Mouse (Mus musculus): ENCODE data around the gene Chchd10. TPM values are rescaled to one million over a fixed set of nuclear protein-coding genes. Genes with fewer than 3 reads are reported as not detected.

The Chchd10 gene
- polyA plus RNA-seq, 1 experiment from 2014 or later: 101 TPM

- 92% methylated on average over 10 of the region's 10 CpGs for WGBS
- no peak for ATAC-seq (ENCODE audit: insufficient read depth, low FRiP score, low read depth)
These were observed 40.9 kb downstream of the Chchd10 start for GRCm38 (mm10) chr10:75973846-75974245.

GRCm38 (mm10) chr10:75975216-75975615 is 42.3 kb downstream of the Chchd10 start:
- Histone ChIP-seq H3K4me1 (no peaks in the 10 kb centered on the region), H3K4me3 (replicated peaks) (no peak overlapping the region)
- no peak for ATAC-seq (ENCODE audit: insufficient read depth, low FRiP score, low read depth)

More at GRCm38 (mm10) chr10:75973846-75974245, 40.9 kb downstream of the Chchd10 start:
- Histone ChIP-seq H3K36me3 (no peaks in the 10 kb centered on the region), H3K9ac (no peak overlapping the region), H3K27me3 (replicated peaks) (no peaks in the 10 kb centered on the region), H3K4me2 (no peak overlapping the region), H3K27ac (no peak overlapping the region), H3K4me3 (replicated peaks) (no peak overlapping the region), H3K4me1 (no peaks in the 10 kb centered on the region), H3K9me3 (no peaks in the 10 kb centered on the region)

GRCm38 (mm10) chr10:75978119-75978834 is 45.3 kb downstream of the Chchd10 start:
- H3K9ac ChIP-seq: no peak overlapping the region
- no peaks in the 10 kb centered on the region for H3K9me3 ChIP-seq
- H3K27ac ChIP-seq: no peak overlapping the region
- no peaks in the 10 kb centered on the region for H3K36me3 ChIP-seq
- ATAC-seq (ENCODE audit: insufficient read depth, low FRiP score, low read depth): no peak
- no peak overlapping the region for H3K4me2 ChIP-seq
- H3K27me3 ChIP-seq (replicated peaks): no peaks in the 10 kb centered on the region
- no peak overlapping the region for H3K4me3 ChIP-seq (replicated peaks)
- no peaks in the 10 kb centered on the region for H3K4me1 ChIP-seq
- WGBS: 48% methylated on average over 10 of the region's 10 CpGs

More at GRCm38 (mm10) chr10:75975216-75975615, 42.3 kb downstream of the Chchd10 start:
- Histone ChIP-seq H3K9me3 (no peaks in the 10 kb centered on the region), H3K9ac (no peak overlapping the region), H3K27ac (no peak overlapping the region), H3K36me3 (no peaks in the 10 kb centered on the region), H3K27me3 (replicated peaks) (no peaks in the 10 kb centered on the region), H3K4me2 (no peak overlapping the region)
- 68% methylated on average over 5 of the region's 5 CpGs for WGBS

- H3K9ac ChIP-seq: no peak overlapping the region
- no peaks in the 10 kb centered on the region for H3K36me3 ChIP-seq
- no peak overlapping the region for H3K4me2 ChIP-seq
- no peaks in the 10 kb centered on the region for H3K4me1 ChIP-seq
- 81% methylated on average over 5 of the region's 5 CpGs for WGBS
- no peaks in the 10 kb centered on the region for H3K9me3 ChIP-seq
- H3K4me3 ChIP-seq (replicated peaks): no peak overlapping the region
- no peak overlapping the region for H3K27ac ChIP-seq
- H3K27me3 ChIP-seq (replicated peaks): no peaks in the 10 kb centered on the region
- no peak for ATAC-seq (ENCODE audit: insufficient read depth, low FRiP score, low read depth)
These were observed 45.9 kb downstream of the Chchd10 start for GRCm38 (mm10) chr10:75978835-75979157.

GRCm38 (mm10) chr10:75979432-75979831 is 46.5 kb downstream of the Chchd10 start:
- no peak for ATAC-seq (ENCODE audit: insufficient read depth, low FRiP score, low read depth)
- Histone ChIP-seq H3K27me3 (replicated peaks) (no peaks in the 10 kb centered on the region), H3K36me3 (no peaks in the 10 kb centered on the region), H3K4me2 (no peak overlapping the region), H3K4me3 (replicated peaks) (no peak overlapping the region), H3K9ac (no peak overlapping the region), H3K4me1 (no peaks in the 10 kb centered on the region), H3K27ac (no peak overlapping the region), H3K9me3 (no peaks in the 10 kb centered on the region)
- 84% methylated on average over 3 of the region's 3 CpGs for WGBS

Other genes with a start within 250 kb of the Chchd10 start
- gene Cabin1, start 168.8 kb upstream of the Chchd10 start, polyA plus RNA-seq (2015; fragmentation: Nextera tagmentation; extraction: Ambion mirVana): 33.6 and 35.8 TPM in 2 replicates
- gene Ddt, start 159.7 kb upstream of the Chchd10 start, polyA plus RNA-seq (2015; fragmentation: Nextera tagmentation; extraction: Ambion mirVana): 70.1 and 84.3 TPM in 2 replicates
- gene Gm20441, start 152.2 kb upstream of the Chchd10 start, polyA plus RNA-seq (2015; fragmentation: Nextera tagmentation; extraction: Ambion mirVana): 0.37 TPM in 1 of 2 replicates, not detected in the other
- gene Gstt3, start 151.7 kb upstream of the Chchd10 start, polyA plus RNA-seq (2015; fragmentation: Nextera tagmentation; extraction: Ambion mirVana): 42.1 and 43.5 TPM in 2 replicates
- gene Gstt1, start 134.5 kb upstream of the Chchd10 start, polyA plus RNA-seq (2015; fragmentation: Nextera tagmentation; extraction: Ambion mirVana): 17.9 and 21.3 TPM in 2 replicates
- gene Gstt4, start 110.6 kb upstream of the Chchd10 start, polyA plus RNA-seq (2015; fragmentation: Nextera tagmentation; extraction: Ambion mirVana): not detected in 2 replicates
- gene Gstt2, start 95.7 kb upstream of the Chchd10 start, polyA plus RNA-seq (2015; fragmentation: Nextera tagmentation; extraction: Ambion mirVana): 54.8 and 58.7 TPM in 2 replicates
- 1,866 and 1,981 TPM in 2 replicates for gene Mif, start 72.9 kb upstream of the Chchd10 start, polyA plus RNA-seq (2015; fragmentation: Nextera tagmentation; extraction: Ambion mirVana)
- gene Derl3, start 39.7 kb upstream of the Chchd10 start, polyA plus RNA-seq (2015; fragmentation: Nextera tagmentation; extraction: Ambion mirVana): 6.6 and 8.8 TPM in 2 replicates
- gene Smarcb1, start 11.5 kb upstream of the Chchd10 start, polyA plus RNA-seq (2015; fragmentation: Nextera tagmentation; extraction: Ambion mirVana): 172 and 173 TPM in 2 replicates
- 33.4 and 42.0 TPM in 2 replicates for gene Mmp11, start 3.4 kb downstream of the Chchd10 start, polyA plus RNA-seq (2015; fragmentation: Nextera tagmentation; extraction: Ambion mirVana)
- 1.4 and 3.6 TPM in 2 replicates for gene Gm867, start 7.5 kb downstream of the Chchd10 start, polyA plus RNA-seq (2015; fragmentation: Nextera tagmentation; extraction: Ambion mirVana)
- gene Vpreb3, start 9.9 kb downstream of the Chchd10 start, polyA plus RNA-seq (2015; fragmentation: Nextera tagmentation; extraction: Ambion mirVana): 0.90 and 1.8 TPM in 2 replicates
- gene Gm5134, start 21.4 kb downstream of the Chchd10 start, polyA plus RNA-seq (2015; fragmentation: Nextera tagmentation; extraction: Ambion mirVana): not detected in 2 replicates
- 17.5 and 18.3 TPM in 2 replicates for gene Zfp280b, start 99.5 kb downstream of the Chchd10 start, polyA plus RNA-seq (2015; fragmentation: Nextera tagmentation; extraction: Ambion mirVana)
- 0.08 TPM in 1 of 2 replicates, not detected in the other for gene Slc5a4b, start 177.8 kb downstream of the Chchd10 start, polyA plus RNA-seq (2015; fragmentation: Nextera tagmentation; extraction: Ambion mirVana)
- not detected in 2 replicates for gene Slc5a4a, start 214.3 kb downstream of the Chchd10 start, polyA plus RNA-seq (2015; fragmentation: Nextera tagmentation; extraction: Ambion mirVana)

All from stomach, embryonic 15.5 days (tissue).